25 mouse cellular contexts compared by ENCODE assay signal in genomic region chr13:49252113-49252512, GRCm38 (mm10). TPM values are rescaled to one million over a fixed set of nuclear protein-coding genes. Genes with fewer than 3 reads are reported as not detected.
A peak's percentile ranks its signal among the peaks of the same experiment; 100 is the strongest.
DNase-seq lines count a peak whose midpoint lies in the region; ATAC-seq and TF ChIP-seq lines count a peak whose summit lies in the region.
"Had no signal": no experiment of that assay in that cellular context is flagged by ENCODE, and none has a peak within 500 bp of the region (broad histone marks: within the 10 kb centered on the region; RNA-seq: fewer than 3 reads in every experiment).

No protein-coding gene starts in this region.

- H3K4me2 ChIP-seq in lung, embryonic 16.5 days (ENCODE audit: low read depth, low read length) = no peak overlapping the region
- H3K4me2 ChIP-seq: embryonic facial prominence, embryonic 12.5 days; forebrain, embryonic 13.5 days; hindbrain, embryonic 12.5 days; kidney, embryonic 15.5 days; neural tube, embryonic 15.5 days had no signal

- no peak overlapping the region for H3K4me3 ChIP-seq in lung, embryonic 16.5 days (ENCODE audit: low read length)
- H3K4me3 ChIP-seq in lung, adult 2 months (replicated peaks; ENCODE audit: extremely low read depth, low read depth, low read length) = no peak overlapping the region
- H3K4me3 ChIP-seq in bone marrow macrophage, adult 2 months (ENCODE audit: insufficient read depth, low read length) = 0 out of 2 replicates have a peak overlapping the region, but pooled peaks have one; percentile 18
- H3K4me3 ChIP-seq in cerebellum, adult 2 months (replicated peaks; ENCODE audit: insufficient read depth, low read depth, low read length) = no peak overlapping the region
- H3K4me3 ChIP-seq: embryonic facial prominence, embryonic 12.5 days; erythroblast, embryonic 14.5 days; forebrain, embryonic 13.5 days; hindbrain, embryonic 12.5 days; kidney, embryonic 15.5 days; midbrain, embryonic 10.5 days; neural tube, embryonic 15.5 days had no signal

- no peaks in the 10 kb centered on the region for H3K36me3 ChIP-seq in lung, embryonic 16.5 days (ENCODE audit: control insufficient read depth, insufficient read depth, low read length)
- H3K36me3 ChIP-seq: embryonic facial prominence, embryonic 12.5 days; hindbrain, embryonic 12.5 days; kidney, embryonic 15.5 days; midbrain, embryonic 10.5 days; neural tube, embryonic 15.5 days had no signal

- DNase-seq in lung, adult 2 months = no peak
- peak; percentile 32 to 37 for DNase-seq in B cell, adult 2 months
- no peak for DNase-seq in thymus, postnatal 0 days (ENCODE audit: low spot score)
- DNase-seq in right cerebral cortex, postnatal 10 days (ENCODE audit: low spot score in 2 of 2) = no peak
- no peak for DNase-seq in cerebellum, adult 2 months
- DNase-seq: adrenal gland, postnatal 36 days; cerebellum, adult 18-20 months; cerebellum, postnatal 25 days; heart, adult 18-20 months; kidney, postnatal 4 days; lung, postnatal 10 days; thymus, postnatal 25 days had no signal

- TF ChIP-seq POLR2A in lung, adult 2 months (IDR thresholded peaks at IDR 0.05; ENCODE audit: borderline replicate concordance, extremely low read depth, low read depth, low read length) = no peak
- TF ChIP-seq POLR2A in bone marrow macrophage, adult 2 months (IDR thresholded peaks at IDR 0.05; ENCODE audit: borderline replicate concordance, low read depth, low read length) = no peak
- no peak for TF ChIP-seq POLR2A in cerebellum, adult 2 months (IDR thresholded peaks at IDR 0.05; ENCODE audit: borderline replicate concordance, insufficient read depth, low read length)

- no peaks in the 10 kb centered on the region for H3K9me3 ChIP-seq in lung, embryonic 16.5 days (ENCODE audit: control insufficient read depth, low read length)
- H3K9me3 ChIP-seq: embryonic facial prominence, embryonic 12.5 days; forebrain, embryonic 13.5 days; hindbrain, embryonic 12.5 days; kidney, embryonic 15.5 days; midbrain, embryonic 10.5 days; neural tube, embryonic 15.5 days had no signal

- H3K27me3 ChIP-seq in lung, embryonic 16.5 days (ENCODE audit: control insufficient read depth, insufficient read depth, low read depth, low read length) = peaks cover 14% of the 10 kb centered on the region
- no peaks in the 10 kb centered on the region for H3K27me3 ChIP-seq in cerebellum, adult 2 months (ENCODE audit: control insufficient read depth, insufficient read depth, low read length)

- H3K9ac ChIP-seq in lung, embryonic 16.5 days (ENCODE audit: low read length) = no peak overlapping the region
- H3K9ac ChIP-seq: embryonic facial prominence, embryonic 12.5 days; forebrain, embryonic 13.5 days; hindbrain, embryonic 12.5 days; kidney, embryonic 15.5 days; liver, embryonic 14.5 days; neural tube, embryonic 15.5 days had no signal

- WGBS in lung, embryonic 16.5 days = 47% methylated on average over 2 of the region's 2 CpGs
- WGBS in lung, adult 2 months = 53% methylated on average over 2 of the region's 2 CpGs
- WGBS in cerebellum, adult 2 months = 70% methylated on average over 2 of the region's 2 CpGs

- TF ChIP-seq CTCF in lung, adult 2 months (IDR thresholded peaks at IDR 0.05; ENCODE audit: insufficient read depth, low read length) = no peak
- no peak for TF ChIP-seq CTCF in bone marrow macrophage, adult 2 months (IDR thresholded peaks at IDR 0.05; ENCODE audit: low read depth, low read length)
- no peak for TF ChIP-seq CTCF in cerebellum, adult 2 months (IDR thresholded peaks at IDR 0.05; ENCODE audit: borderline replicate concordance, insufficient read depth, low read depth, low read length)

- peaks cover 6% of the 10 kb centered on the region; the same call in 1 of the 2 replicates for H3K4me1 ChIP-seq in lung, embryonic 16.5 days (replicated peaks; ENCODE audit: control insufficient read depth, insufficient read depth, low read length)
- H3K4me1 ChIP-seq in lung, adult 2 months (ENCODE audit: control insufficient read depth, insufficient read depth, low read length) = peaks cover 6% of the 10 kb centered on the region
- H3K4me1 ChIP-seq in bone marrow macrophage, adult 2 months (ENCODE audit: control insufficient read depth, insufficient read depth, low read length) = peaks cover 59% of the 10 kb centered on the region
- no peaks in the 10 kb centered on the region for H3K4me1 ChIP-seq in cerebellum, adult 2 months (ENCODE audit: control insufficient read depth, insufficient read depth, low read length)

- ATAC-seq in lung, embryonic 16.5 days (ENCODE audit: low read depth) = 0 out of 2 replicates have a peak, but pooled peaks have one; percentile 21
- ATAC-seq in megakaryocyte, adult 5-6 weeks (ENCODE audit: poor library complexity, severe bottlenecking) = peak; percentile 65
- ATAC-seq: forebrain, embryonic 13.5 days; intestine, postnatal 0 days; midbrain, embryonic 16.5 days had no signal

- no peak overlapping the region for H3K27ac ChIP-seq in lung, embryonic 16.5 days (ENCODE audit: low read length)
- peak overlapping the region; percentile 99 for H3K27ac ChIP-seq in bone marrow macrophage, adult 2 months (ENCODE audit: insufficient read depth, low read depth, low read length)
- H3K27ac ChIP-seq in cerebellum, adult 2 months (ENCODE audit: insufficient read depth, low read length) = no peak overlapping the region
- H3K27ac ChIP-seq: embryonic facial prominence, embryonic 12.5 days; forebrain, embryonic 13.5 days; hindbrain, embryonic 12.5 days; kidney, embryonic 15.5 days; liver, embryonic 14.5 days; midbrain, embryonic 10.5 days; neural tube, embryonic 15.5 days had no signal

RNA-seq across cellular contexts. Expression of gene Susd3, which starts 3.6 kb away (rescaled TPM):
- 1.6 and 2.2 TPM in 2 replicates for polyA plus RNA-seq in lung, embryonic 16.5 days (2015; fragmentation: Nextera tagmentation; extraction: Ambion mirVana)
- 7.1 and 7.9 TPM in 2 replicates for polyA plus RNA-seq in lung, adult 2 months (2012; rRNA removed)
- polyA plus RNA-seq in bone marrow macrophage, adult 2 months (2012; ENCODE audit: insufficient read depth, insufficient read length, missing spikeins) = 139 and 143 TPM in 2 replicates
- 44.4 and 49.1 TPM in 2 replicates for total RNA-seq in megakaryocyte, adult 5-6 weeks (2015)
- 39.6 and 42.3 TPM in 2 replicates for total RNA-seq in megakaryocyte, adult 5-6 weeks (2017)
- 11.3 and 14.1 TPM in 2 replicates for polyA plus RNA-seq in thymus, postnatal 0 days (2015; fragmentation: Nextera tagmentation; extraction: Ambion mirVana)
- 1.1 and 1.2 TPM in 2 replicates for polyA plus RNA-seq in cerebellum, adult 2 months (2012; rRNA removed)

RNA-seq across cellular contexts. Expression of gene Card19, which starts 36.3 kb away (rescaled TPM):
- polyA plus RNA-seq in lung, embryonic 16.5 days (2015; fragmentation: Nextera tagmentation; extraction: Ambion mirVana) = 48.7 and 57.1 TPM in 2 replicates
- 142 and 178 TPM in 2 replicates for polyA plus RNA-seq in lung, adult 2 months (2012; rRNA removed)
- 261 and 268 TPM in 2 replicates for polyA plus RNA-seq in bone marrow macrophage, adult 2 months (2012; ENCODE audit: insufficient read depth, insufficient read length, missing spikeins)
- total RNA-seq in megakaryocyte, adult 5-6 weeks (2015) = 85.5 and 103 TPM in 2 replicates
- 91.0 and 123 TPM in 2 replicates for total RNA-seq in megakaryocyte, adult 5-6 weeks (2017)
- 44.8 and 45.7 TPM in 2 replicates for polyA plus RNA-seq in thymus, postnatal 0 days (2015; fragmentation: Nextera tagmentation; extraction: Ambion mirVana)
- 53.3 and 57.1 TPM in 2 replicates for polyA plus RNA-seq in cerebellum, adult 2 months (2012; rRNA removed)

Comparison
In these comparisons a context has a peak if more than half of its experiments do, and no peak if none do; other contexts are left out.
1. DNase-seq: peak in B cell, adult 2 months (2 of 2); none in lung, adult 2 months (single experiment), thymus, postnatal 0 days (single experiment), right cerebral cortex, postnatal 10 days (0 of 2) and cerebellum, adult 2 months (0 of 2).